Mouse (Mus musculus): Measurements from ENCODE around the gene Terf2ip. TPM values are rescaled to one million over a fixed set of nuclear protein-coding genes. Genes with fewer than 3 reads are reported as not detected.

Terf2ip gene
- total and polyA plus RNA-seq, 3 experiments: 9.4 to 13.7 (median 12.4) TPM

DNA sequence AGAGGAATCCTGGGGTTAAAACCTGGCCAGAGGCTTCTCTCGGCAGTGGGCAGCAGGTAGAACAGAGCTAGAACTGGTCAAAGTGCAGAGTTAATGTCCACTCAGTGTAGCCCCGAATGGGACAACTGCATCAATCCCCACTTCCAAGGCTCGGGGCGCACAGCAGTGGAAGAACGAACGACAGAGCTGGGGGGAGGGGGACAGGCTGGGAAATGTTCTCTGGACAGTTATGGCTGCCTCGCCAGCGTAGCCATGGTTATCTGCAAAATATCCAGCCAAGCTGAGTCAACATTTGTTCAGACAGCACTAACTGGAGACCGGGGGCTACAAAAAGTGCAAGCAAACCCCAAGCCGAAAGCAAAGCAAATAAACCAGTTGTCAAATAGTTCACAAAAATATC is 33.1 kb upstream of the Terf2ip start (continued):
- TF ChIP-seq ETS1 (conservative IDR thresholded peaks at IDR 0.05; ENCODE audit: low read depth, low read length) (no peak), RAD21 (IDR thresholded peaks at IDR 0.05; ENCODE audit: low read depth, low read length) (no peak), MAX (IDR thresholded peaks at IDR 0.05; ENCODE audit: low read length) (no peak), JUND (conservative IDR thresholded peaks at IDR 0.05; ENCODE audit: low read depth, low read length) (no peak)

DNA sequence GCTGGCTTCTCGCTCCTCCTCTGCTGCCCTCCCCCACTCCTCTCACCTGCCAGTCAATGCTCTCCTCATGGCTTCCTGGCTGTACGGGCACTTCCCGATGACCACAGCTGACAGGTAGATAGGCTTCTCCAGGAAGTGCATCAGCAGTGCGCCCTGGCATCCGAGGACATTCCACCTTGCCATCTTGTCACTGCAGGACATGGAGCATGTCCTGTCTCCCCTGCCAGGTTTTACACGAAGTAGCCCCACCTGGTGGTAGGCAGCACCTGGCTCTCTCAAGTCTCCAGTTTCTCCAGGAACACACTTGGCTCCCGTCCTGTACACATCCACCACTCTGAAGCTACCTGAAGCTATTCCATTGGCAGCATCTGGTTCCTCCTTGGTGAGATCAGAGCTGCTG is 29.1 kb upstream of the Terf2ip start:
- DNase-seq (ENCODE audit: extremely low read depth): no peak
- H3K4me1 ChIP-seq (ENCODE audit: control insufficient read depth in 1 of 2, insufficient read depth in 2 of 2): peaks cover 0 to 22% of the 10 kb centered on the region in 2 experiments; a peak in 2 of 4 replicates
- in situ Hi-C loops (cut with MboI; ENCODE audit: low pct_ligation_motif_present, low pct_unique_long_range_greater_than_20kb, low sequenced_read_pairs): loop anchor here (5.0 kb wide), 1 partner anchor 35 kb away; no protein-coding TSS in a partner anchor
- H3K4me3 ChIP-seq (replicated peaks in 1 of 3; ENCODE audit: low read depth in 2 of 3, low read length in 2 of 3, poor library complexity in 1 of 3): no peak overlapping the region
- dilution Hi-C loops (cut with MboI; ENCODE audit: extremely low pct_ligation_motif_present, extremely low pct_unique_long_range_greater_than_20kb, low sequenced_read_pairs): no loop called here
- TF ChIP-seq JUND (conservative IDR thresholded peaks at IDR 0.05; ENCODE audit: low read depth, low read length): no peak
- peak; percentile 41 for TF ChIP-seq SMC3 (IDR thresholded peaks at IDR 0.05; ENCODE audit: low read depth, low read length)
- TF ChIP-seq CTCF (conservative IDR thresholded peaks at IDR 0.05 in 1 of 2, IDR thresholded peaks at IDR 0.05 in 1 of 2; ENCODE audit: low read depth in 2 of 2, low read length in 2 of 2): peak in 1 of 2 experiments; percentile 47; a peak in 2 of 4 replicates
- TF ChIP-seq CHD2 (IDR thresholded peaks at IDR 0.05; ENCODE audit: low read length): no peak
- TF ChIP-seq RAD21 (IDR thresholded peaks at IDR 0.05; ENCODE audit: low read depth, low read length): peak; percentile 19
- no peak for TF ChIP-seq ETS1 (conservative IDR thresholded peaks at IDR 0.05; ENCODE audit: low read depth, low read length)
- TF ChIP-seq MYC (IDR thresholded peaks at IDR 0.05; ENCODE audit: low read depth, low read length): no peak
- no peaks in the 10 kb centered on the region for H3K9me3 ChIP-seq (replicated peaks; ENCODE audit: low read length)
- H3K36me3 ChIP-seq (replicated peaks in 1 of 2; ENCODE audit: control insufficient read depth in 1 of 2, insufficient read depth in 1 of 2, low read length in 1 of 2): peaks cover 57 to 88% of the 10 kb centered on the region in 2 experiments
- no peaks in the 10 kb centered on the region for H3K27me3 ChIP-seq (replicated peaks)
- no peak overlapping the region for H3K4me2 ChIP-seq (ENCODE audit: insufficient read depth, low read depth, poor library complexity, severe bottlenecking)
- no peak overlapping the region; the same call in 1 of the 2 replicates for H3K27ac ChIP-seq (ENCODE audit: insufficient read depth, low read depth)
- H3K79me2 ChIP-seq (replicated peaks; ENCODE audit: control insufficient read depth, extremely low read depth, insufficient read depth, poor library complexity, severe bottlenecking): no peaks in the 10 kb centered on the region
- no peak overlapping the region for H3K9ac ChIP-seq (ENCODE audit: insufficient read depth, low read depth)

DNA sequence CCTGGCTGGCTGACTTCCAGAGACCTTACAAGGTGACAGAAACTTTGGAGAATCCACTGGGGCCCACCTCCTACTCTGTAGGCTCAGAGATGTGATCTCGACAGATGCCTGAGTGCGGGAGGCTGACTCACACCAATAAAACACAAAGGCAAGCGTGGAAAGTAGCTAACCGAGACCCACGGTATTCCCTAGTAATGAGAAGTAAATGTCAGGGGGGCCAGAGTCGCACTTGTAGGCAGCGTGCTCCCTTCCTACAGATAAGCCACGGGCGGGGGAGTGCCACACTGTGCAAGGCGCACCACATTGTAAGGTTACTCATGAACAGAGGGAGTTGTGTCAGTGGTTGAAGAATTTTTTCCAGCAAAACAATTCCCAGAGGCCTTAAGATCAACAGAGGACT is 26.7 kb upstream of the Terf2ip start:
- no peak for TF ChIP-seq E2F4 (IDR thresholded peaks at IDR 0.05; ENCODE audit: insufficient replicate concordance, low read depth, low read length)
- no peak for TF ChIP-seq POLR2AphosphoS2 (IDR thresholded peaks at IDR 0.05; ENCODE audit: low read depth, low read length)
- TF ChIP-seq ZNF384 (IDR thresholded peaks at IDR 0.05; ENCODE audit: low read depth, low read length): no peak
- no peak for TF ChIP-seq ZMIZ1 (IDR thresholded peaks at IDR 0.05; ENCODE audit: low read depth, low read length)
- TF ChIP-seq HCFC1 (IDR thresholded peaks at IDR 0.05; ENCODE audit: low read depth, low read length): no peak
- no peak for TF ChIP-seq KAT2A (IDR thresholded peaks at IDR 0.05; ENCODE audit: insufficient replicate concordance, low read length)
- TF ChIP-seq CTCF (conservative IDR thresholded peaks at IDR 0.05 in 1 of 2, IDR thresholded peaks at IDR 0.05 in 1 of 2; ENCODE audit: low read depth in 2 of 2, low read length in 2 of 2): no peak
- no peak for TF ChIP-seq NELFE (IDR thresholded peaks at IDR 0.05; ENCODE audit: low read depth, low read length)
- no peak for TF ChIP-seq EP300 (IDR thresholded peaks at IDR 0.05; ENCODE audit: low read length)
- no peak for TF ChIP-seq JUND (conservative IDR thresholded peaks at IDR 0.05; ENCODE audit: low read depth, low read length)
- no peak for TF ChIP-seq MXI1 (IDR thresholded peaks at IDR 0.05; ENCODE audit: low read depth, low read length)
- no peak for TF ChIP-seq NRF1 (IDR thresholded peaks at IDR 0.05; ENCODE audit: low read depth, low read length)
- TF ChIP-seq ELF1 (IDR thresholded peaks at IDR 0.05; ENCODE audit: low read depth, low read length): no peak
- no peak for TF ChIP-seq JUN (IDR thresholded peaks at IDR 0.05; ENCODE audit: insufficient read depth, low read depth, low read length)
- H3K36me3 ChIP-seq (replicated peaks in 1 of 2; ENCODE audit: control insufficient read depth in 1 of 2, insufficient read depth in 1 of 2, low read length in 1 of 2): peaks cover 62 to 91% of the 10 kb centered on the region in 2 experiments
- DNase-seq (ENCODE audit: extremely low read depth): no peak
- H3K27ac ChIP-seq (ENCODE audit: insufficient read depth, low read depth): no peak overlapping the region
- H3K79me2 ChIP-seq (replicated peaks; ENCODE audit: control insufficient read depth, extremely low read depth, insufficient read depth, poor library complexity, severe bottlenecking): no peaks in the 10 kb centered on the region
- peaks cover 0 to 25% of the 10 kb centered on the region in 2 experiments; a peak in 1 of 4 replicates for H3K4me1 ChIP-seq (ENCODE audit: control insufficient read depth in 1 of 2, insufficient read depth in 2 of 2)
- no peak overlapping the region for H3K4me2 ChIP-seq (ENCODE audit: insufficient read depth, low read depth, poor library complexity, severe bottlenecking)
- no peaks in the 10 kb centered on the region for H3K9me3 ChIP-seq (replicated peaks; ENCODE audit: low read length)
- dilution Hi-C loops (cut with MboI; ENCODE audit: extremely low pct_ligation_motif_present, extremely low pct_unique_long_range_greater_than_20kb, low sequenced_read_pairs) (no loop called here), in situ Hi-C loops (cut with MboI; ENCODE audit: low pct_ligation_motif_present, low pct_unique_long_range_greater_than_20kb, low sequenced_read_pairs) (loop anchor here (5.0 kb wide), 1 partner anchor 37 kb away; no protein-coding TSS in a partner anchor)
- H3K27me3 ChIP-seq (replicated peaks): no peaks in the 10 kb centered on the region
- H3K9ac ChIP-seq (ENCODE audit: insufficient read depth, low read depth): no peak overlapping the region
- H3K4me3 ChIP-seq (replicated peaks in 1 of 3; ENCODE audit: low read depth in 2 of 3, low read length in 2 of 3, poor library complexity in 1 of 3): no peak overlapping the region
